31 mouse cellular contexts compared by ENCODE assay signal in genomic region chr6:54445249-54445818, GRCm38 (mm10). TPM values are rescaled to one million over a fixed set of nuclear protein-coding genes. Genes with fewer than 3 reads are reported as not detected.
DNase-seq lines count a peak whose midpoint lies in the region; ATAC-seq and TF ChIP-seq lines count a peak whose summit lies in the region.
"Had no signal": no experiment of that assay in that cellular context is flagged by ENCODE, and none has a peak within 500 bp of the region (broad histone marks: within the 10 kb centered on the region; RNA-seq: fewer than 3 reads in every experiment).

No protein-coding gene starts in this region.

- TF ChIP-seq CTCF in embryonic fibroblast, embryonic 13.5 days (IDR thresholded peaks at IDR 0.05; ENCODE audit: borderline replicate concordance, insufficient read depth, low read length): no peak
- no peak for TF ChIP-seq CTCF in lung, postnatal 0 days (IDR thresholded peaks at IDR 0.05)

- 23% methylated on average over 7 of the region's 7 CpGs for WGBS in limb, embryonic 13.5 days
- 78% methylated on average over 7 of the region's 7 CpGs for WGBS in lung, postnatal 0 days
- 84% methylated on average over 7 of the region's 7 CpGs for WGBS in hindbrain, embryonic 13.5 days

- no peak overlapping the region for H3K9ac ChIP-seq in limb, embryonic 13.5 days
- no peak overlapping the region for H3K9ac ChIP-seq in lung, postnatal 0 days (replicated peaks; ENCODE audit: low read depth)
- no peak overlapping the region for H3K9ac ChIP-seq in hindbrain, embryonic 13.5 days
- H3K9ac ChIP-seq: hindbrain, embryonic 14.5 days; kidney, embryonic 15.5 days; liver, embryonic 13.5 days; midbrain, embryonic 13.5 days; neural tube, embryonic 15.5 days had no signal

- no peaks in the 10 kb centered on the region for H3K36me3 ChIP-seq in limb, embryonic 13.5 days
- no peaks in the 10 kb centered on the region for H3K36me3 ChIP-seq in lung, postnatal 0 days (ENCODE audit: insufficient read depth, low read length)
- no peaks in the 10 kb centered on the region for H3K36me3 ChIP-seq in hindbrain, embryonic 13.5 days
- H3K36me3 ChIP-seq: heart, embryonic 10.5 days; kidney, embryonic 15.5 days; liver, embryonic 13.5 days; midbrain, embryonic 13.5 days; neural tube, embryonic 15.5 days had no signal

- H3K4me1 ChIP-seq in embryonic fibroblast, embryonic 13.5 days (ENCODE audit: control insufficient read depth, insufficient read depth, low read length): no peaks in the 10 kb centered on the region; the same call in 1 of the 2 replicates
- H3K4me1 ChIP-seq in limb, embryonic 13.5 days: peaks cover 23% of the 10 kb centered on the region
- H3K4me1 ChIP-seq in lung, postnatal 0 days (ENCODE audit: insufficient read depth, low read depth, low read length): peaks cover 6% of the 10 kb centered on the region
- peaks cover 9% of the 10 kb centered on the region; the same call in 1 of the 2 replicates for H3K4me1 ChIP-seq in hindbrain, embryonic 13.5 days (replicated peaks)

- TF ChIP-seq POLR2A in embryonic fibroblast, embryonic 13.5 days (IDR thresholded peaks at IDR 0.05; ENCODE audit: low read depth, low read length): no peak

- H3K9me3 ChIP-seq in limb, embryonic 13.5 days: no peaks in the 10 kb centered on the region
- no peaks in the 10 kb centered on the region for H3K9me3 ChIP-seq in lung, postnatal 0 days (ENCODE audit: low read length)
- no peaks in the 10 kb centered on the region for H3K9me3 ChIP-seq in hindbrain, embryonic 13.5 days
- H3K9me3 ChIP-seq: heart, embryonic 10.5 days; kidney, embryonic 15.5 days; liver, embryonic 13.5 days; midbrain, embryonic 13.5 days; neural tube, embryonic 15.5 days had no signal

- H3K4me2 ChIP-seq in limb, embryonic 13.5 days (replicated peaks): no peak overlapping the region
- no peak overlapping the region for H3K4me2 ChIP-seq in lung, postnatal 0 days (replicated peaks; ENCODE audit: low read depth, low read length)
- no peak overlapping the region for H3K4me2 ChIP-seq in hindbrain, embryonic 13.5 days
- H3K4me2 ChIP-seq: hindbrain, embryonic 14.5 days; kidney, embryonic 15.5 days; liver, embryonic 13.5 days; midbrain, embryonic 13.5 days; neural tube, embryonic 15.5 days had no signal

- no peak for TF ChIP-seq EP300 in lung, postnatal 0 days (IDR thresholded peaks at IDR 0.05)

- peak; percentile 88 for ATAC-seq in limb, embryonic 13.5 days (ENCODE audit: low FRiP score, low read depth)
- ATAC-seq in lung, postnatal 0 days: no peak
- no peak for ATAC-seq in hindbrain, embryonic 13.5 days (ENCODE audit: low FRiP score)
- ATAC-seq: forebrain, embryonic 14.5 days; inflammation-experienced regulatory T-cells, adult 6 months; midbrain, embryonic 13.5 days had no signal

- H3K4me3 ChIP-seq in embryonic fibroblast, embryonic 13.5 days (ENCODE audit: insufficient read depth, low read length): no peak overlapping the region
- H3K4me3 ChIP-seq in limb, embryonic 13.5 days: no peak overlapping the region
- H3K4me3 ChIP-seq in lung, postnatal 0 days (ENCODE audit: low read depth, low read length): no peak overlapping the region
- H3K4me3 ChIP-seq in hindbrain, embryonic 13.5 days: no peak overlapping the region
- H3K4me3 ChIP-seq: heart, embryonic 10.5 days; kidney, embryonic 15.5 days; liver, embryonic 13.5 days; midbrain, embryonic 13.5 days; neural tube, embryonic 15.5 days had no signal

- no peaks in the 10 kb centered on the region for H3K27me3 ChIP-seq in limb, embryonic 13.5 days
- no peaks in the 10 kb centered on the region for H3K27me3 ChIP-seq in lung, postnatal 0 days (replicated peaks; ENCODE audit: insufficient read depth, low read length)
- H3K27me3 ChIP-seq in hindbrain, embryonic 13.5 days: no peaks in the 10 kb centered on the region; the same call in 1 of the 2 replicates
- H3K27me3 ChIP-seq: CH12.LX; kidney, embryonic 15.5 days; liver, embryonic 13.5 days; midbrain, embryonic 13.5 days; neural tube, embryonic 15.5 days had no signal

- 0 out of 2 replicates have a peak overlapping the region, but pooled peaks have one; percentile 14 for H3K27ac ChIP-seq in embryonic fibroblast, embryonic 13.5 days (ENCODE audit: insufficient read depth, low read length)
- peak overlapping the region; percentile 76 for H3K27ac ChIP-seq in limb, embryonic 13.5 days
- no peak overlapping the region for H3K27ac ChIP-seq in lung, postnatal 0 days (ENCODE audit: low read length)
- no peak overlapping the region for H3K27ac ChIP-seq in hindbrain, embryonic 13.5 days
- H3K27ac ChIP-seq: heart, embryonic 10.5 days; hindbrain, embryonic 14.5 days; kidney, embryonic 15.5 days; liver, embryonic 13.5 days; macrophage; midbrain, embryonic 13.5 days; neural tube, embryonic 15.5 days had no signal

- peak; percentile 53 for DNase-seq in 3T3-L1 (ENCODE audit: low read depth, low spot score)
- DNase-seq in NIH3T3 (ENCODE audit: low read depth): peak; percentile 34
- no peak for DNase-seq in lung, postnatal 0 days (ENCODE audit: low spot score)
- DNase-seq in kidney, postnatal 4 days: no peak
- DNase-seq: adrenal gland, adult 8-10 months; cerebellum, adult 2 months; cerebellum, postnatal 14 days; gastrocnemius, postnatal 10 days; heart, postnatal 4 days; kidney, adult 18-20 months; kidney, postnatal 25 days; left cerebral cortex, postnatal 4 days; liver, embryonic 13.5 days; lung, adult 18-20 months; lung, postnatal 10 days; retina, postnatal 1 day; right cerebral cortex, postnatal 25 days; thymus, adult 18-20 months; thymus, postnatal 25 days had no signal

RNA-seq across cellular contexts. Expression of gene Wipf3, which starts 15.9 kb away (rescaled TPM):
- not detected in 2 replicates for polyA plus RNA-seq in embryonic fibroblast, embryonic 13.5 days (2011; ENCODE audit: insufficient read length, low read depth, missing spikeins)
- polyA plus RNA-seq in limb, embryonic 13.5 days (2015; fragmentation: Nextera tagmentation; extraction: Ambion mirVana): 1.6 and 2.1 TPM in 2 replicates
- polyA plus RNA-seq in lung, postnatal 0 days (2015; fragmentation: Nextera tagmentation; extraction: Ambion mirVana): 2.7 and 3.7 TPM in 2 replicates
- 3.2 and 3.5 TPM in 2 replicates for polyA plus RNA-seq in hindbrain, embryonic 13.5 days (2015; fragmentation: Nextera tagmentation; extraction: Ambion mirVana)
- polyA plus RNA-seq: macrophage had no signal

Comparison
In these comparisons a context has a peak if more than half of its experiments do, and no peak if none do; other contexts are left out.
1. DNase-seq: peak in 3T3-L1 (single experiment) and NIH3T3 (single experiment); none in lung, postnatal 0 days (single experiment) and kidney, postnatal 4 days (0 of 2).
2. H3K27ac ChIP-seq: peak in embryonic fibroblast, embryonic 13.5 days (single experiment) and limb, embryonic 13.5 days (single experiment); none in lung, postnatal 0 days (single experiment) and hindbrain, embryonic 13.5 days (single experiment).